Mouse (Mus musculus): ENCODE data around the gene Phldb3. TPM values are rescaled to one million over a fixed set of nuclear protein-coding genes. Genes with fewer than 3 reads are reported as not detected.
A peak's percentile ranks its signal among the peaks of the same experiment; 100 is the strongest.

Phldb3 gene
- total and polyA plus RNA-seq, 2 experiments from 2014 or later = 0.11 TPM; not detected in 1

- 78% methylated on average over 15 of the region's 15 CpGs for WGBS
Observed at GRCm38 (mm10) chr7:24599211-24600067, 11.1 kb upstream of the Phldb3 start.

GRCm38 (mm10) chr7:24600941-24601597, 9.5 kb upstream of the Phldb3 start:
- peak; percentile 100 for TF ChIP-seq CTCF (IDR thresholded peaks at IDR 0.05)
- Histone ChIP-seq H3K9ac (replicated peaks; ENCODE audit: low read length, poor library complexity, severe bottlenecking) (0 out of 2 replicates have a peak overlapping the region, but pooled peaks have one; percentile 39), H3K36me3 (ENCODE audit: insufficient read depth, low read length) (no peaks in the 10 kb centered on the region), H3K4me1 (ENCODE audit: insufficient read depth, low read length) (no peaks in the 10 kb centered on the region), H3K27me3 (ENCODE audit: insufficient read depth, low read length) (no peaks in the 10 kb centered on the region), H3K4me2 (ENCODE audit: low read depth, low read length, poor library complexity, severe bottlenecking) (peak overlapping the region; percentile 47), H3K27ac (ENCODE audit: low read depth, low read length) (peak overlapping the region; percentile 72), H3K9me3 (ENCODE audit: low read length) (no peaks in the 10 kb centered on the region), H3K4me3 (ENCODE audit: low read depth, low read length) (no peak overlapping the region)
- DNase-seq (ENCODE audit: low spot score) (peak; percentile 97), ATAC-seq (ENCODE audit: low FRiP score) (peak; percentile 91)
- 2% methylated on average over 13 of the region's 13 CpGs for WGBS

More at GRCm38 (mm10) chr7:24599211-24600067, 11.1 kb upstream of the Phldb3 start:
- TF ChIP-seq CTCF (IDR thresholded peaks at IDR 0.05) = peak; percentile 18
- Histone ChIP-seq H3K27me3 (ENCODE audit: insufficient read depth, low read length) (no peaks in the 10 kb centered on the region), H3K4me2 (ENCODE audit: low read depth, low read length, poor library complexity, severe bottlenecking) (no peak overlapping the region), H3K36me3 (ENCODE audit: insufficient read depth, low read length) (no peaks in the 10 kb centered on the region), H3K27ac (ENCODE audit: low read depth, low read length) (no peak overlapping the region), H3K4me3 (ENCODE audit: low read depth, low read length) (no peak overlapping the region), H3K9me3 (ENCODE audit: low read length) (no peaks in the 10 kb centered on the region), H3K4me1 (ENCODE audit: insufficient read depth, low read length) (peaks cover 8% of the 10 kb centered on the region; the same call in 1 of the 2 replicates), H3K9ac (replicated peaks; ENCODE audit: low read length, poor library complexity, severe bottlenecking) (no peak overlapping the region)
- no peak for DNase-seq (ENCODE audit: low spot score)
- no peak for ATAC-seq (ENCODE audit: low FRiP score)

GRCm38 (mm10) chr7:24605561-24605960, 5.0 kb upstream of the Phldb3 start:
- no peak overlapping the region for H3K4me3 ChIP-seq (ENCODE audit: low read depth, low read length)
- no peak overlapping the region for H3K27ac ChIP-seq (ENCODE audit: low read depth, low read length)
- no peak overlapping the region for H3K4me2 ChIP-seq (ENCODE audit: low read depth, low read length, poor library complexity, severe bottlenecking)
- 79% methylated on average over 7 of the region's 7 CpGs for WGBS
- no peaks in the 10 kb centered on the region for H3K36me3 ChIP-seq (ENCODE audit: insufficient read depth, low read length)
- no peak for TF ChIP-seq CTCF (IDR thresholded peaks at IDR 0.05)
- H3K9me3 ChIP-seq (ENCODE audit: low read length) = no peaks in the 10 kb centered on the region
- DNase-seq (ENCODE audit: low spot score) = no peak
- H3K4me1 ChIP-seq (ENCODE audit: insufficient read depth, low read length) = no peaks in the 10 kb centered on the region
- H3K27me3 ChIP-seq (ENCODE audit: insufficient read depth, low read length) = peaks cover 11% of the 10 kb centered on the region; the same call in 1 of the 2 replicates
- no peak overlapping the region for H3K9ac ChIP-seq (replicated peaks; ENCODE audit: low read length, poor library complexity, severe bottlenecking)
- no peak for ATAC-seq (ENCODE audit: low FRiP score)

GRCm38 (mm10) chr7:24606046-24606445, 4.5 kb upstream of the Phldb3 start:
- DNase-seq (ENCODE audit: low spot score) (no peak), ATAC-seq (ENCODE audit: low FRiP score) (no peak)
- Histone ChIP-seq H3K4me2 (ENCODE audit: low read depth, low read length, poor library complexity, severe bottlenecking) (no peak overlapping the region), H3K4me3 (ENCODE audit: low read depth, low read length) (no peak overlapping the region), H3K9me3 (ENCODE audit: low read length) (no peaks in the 10 kb centered on the region), H3K27me3 (ENCODE audit: insufficient read depth, low read length) (peaks cover 14% of the 10 kb centered on the region; the same call in 1 of the 2 replicates), H3K9ac (replicated peaks; ENCODE audit: low read length, poor library complexity, severe bottlenecking) (no peak overlapping the region), H3K27ac (ENCODE audit: low read depth, low read length) (no peak overlapping the region; the same call in 1 of the 2 replicates), H3K36me3 (ENCODE audit: insufficient read depth, low read length) (no peaks in the 10 kb centered on the region), H3K4me1 (ENCODE audit: insufficient read depth, low read length) (no peaks in the 10 kb centered on the region)
- TF ChIP-seq CTCF (IDR thresholded peaks at IDR 0.05) = no peak
- WGBS = 77% methylated on average over 7 of the region's 7 CpGs

- Histone ChIP-seq H3K4me1 (ENCODE audit: insufficient read depth, low read length) (no peaks in the 10 kb centered on the region), H3K27me3 (ENCODE audit: insufficient read depth, low read length) (peaks cover 32% of the 10 kb centered on the region), H3K27ac (ENCODE audit: low read depth, low read length) (no peak overlapping the region), H3K9ac (replicated peaks; ENCODE audit: low read length, poor library complexity, severe bottlenecking) (no peak overlapping the region), H3K4me2 (ENCODE audit: low read depth, low read length, poor library complexity, severe bottlenecking) (no peak overlapping the region), H3K36me3 (ENCODE audit: insufficient read depth, low read length) (no peaks in the 10 kb centered on the region), H3K4me3 (ENCODE audit: low read depth, low read length) (no peak overlapping the region), H3K9me3 (ENCODE audit: low read length) (no peaks in the 10 kb centered on the region)
- ATAC-seq (ENCODE audit: low FRiP score) = peak; percentile 75
- TF ChIP-seq CTCF (IDR thresholded peaks at IDR 0.05) = no peak
- peak; percentile 77 for DNase-seq (ENCODE audit: low spot score)
- 48% methylated on average over 6 of the region's 6 CpGs for WGBS
Observed at GRCm38 (mm10) chr7:24608017-24608416, 2.5 kb upstream of the Phldb3 start.

GRCm38 (mm10) chr7:24608561-24608960, 2.0 kb upstream of the Phldb3 start:
- no peak for DNase-seq (ENCODE audit: low spot score)
- 82% methylated on average over 8 of the region's 8 CpGs for WGBS
- Histone ChIP-seq H3K4me3 (ENCODE audit: low read depth, low read length) (no peak overlapping the region), H3K9ac (replicated peaks; ENCODE audit: low read length, poor library complexity, severe bottlenecking) (no peak overlapping the region), H3K27me3 (ENCODE audit: insufficient read depth, low read length) (peaks cover 37% of the 10 kb centered on the region), H3K27ac (ENCODE audit: low read depth, low read length) (no peak overlapping the region), H3K36me3 (ENCODE audit: insufficient read depth, low read length) (no peaks in the 10 kb centered on the region), H3K4me1 (ENCODE audit: insufficient read depth, low read length) (no peaks in the 10 kb centered on the region), H3K9me3 (ENCODE audit: low read length) (no peaks in the 10 kb centered on the region), H3K4me2 (ENCODE audit: low read depth, low read length, poor library complexity, severe bottlenecking) (no peak overlapping the region)
- no peak for ATAC-seq (ENCODE audit: low FRiP score)
- TF ChIP-seq CTCF (IDR thresholded peaks at IDR 0.05) = no peak
